Mouse (Mus musculus) CD8-positive naive resting alpha-beta T cell, adult 2 months (primary cell): Measurements from ENCODE around the gene Map2k7.

ENCODE experiments used
- DNase-seq, 2 experiments: peaks; one replicate each; pipeline ENCODE4 v3.0.0; 2022; ENCODE audit warnings: low read depth in 2 of 2, low spot score in 2 of 2

The Map2k7 gene

DNA sequence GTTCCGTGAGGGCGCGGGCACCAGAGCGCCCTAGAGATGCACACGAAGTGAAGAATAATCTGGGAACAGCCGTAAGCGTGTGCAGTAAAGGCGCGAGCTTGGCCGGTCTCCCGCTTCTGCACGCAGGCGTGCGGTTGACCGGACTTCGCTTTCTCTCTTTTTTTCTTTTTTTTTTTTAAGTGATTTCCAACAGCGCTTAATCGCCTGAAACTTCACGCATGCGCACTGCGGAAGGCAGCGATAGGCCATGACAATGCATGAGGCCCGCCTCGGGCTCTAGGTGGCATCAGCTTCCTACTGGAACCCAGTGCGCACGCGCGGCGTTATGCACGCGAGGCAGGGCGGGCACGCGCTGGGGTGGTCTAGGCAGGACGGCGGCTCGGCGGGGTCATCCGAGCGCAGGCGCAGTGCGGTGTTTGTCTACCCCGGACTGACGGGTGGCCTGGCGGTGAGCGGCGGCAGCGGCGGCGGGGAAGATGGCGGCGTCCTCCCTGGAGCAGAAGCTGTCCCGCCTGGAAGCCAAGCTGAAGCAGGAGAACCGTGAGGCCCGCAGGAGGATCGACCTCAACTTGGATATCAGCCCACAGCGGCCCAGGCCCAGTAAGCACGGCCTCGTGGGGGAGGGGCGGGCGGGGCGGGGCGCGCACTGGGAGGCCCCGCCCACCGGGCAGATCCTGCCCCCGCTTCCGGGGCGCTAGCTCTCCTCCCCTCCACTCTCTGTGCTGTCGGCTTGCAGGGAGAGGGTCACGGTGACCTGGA lies at the start of gene Map2k7, which contains the start of gene Gm49320:
TSS of gene Map2k7 (plus strand) at position 307 of the 759 bp plus-strand sequence.
TSS of gene Gm49320 (plus strand) at position 432 of the 759 bp plus-strand sequence.
- peak; percentile 99 to 100 for DNase-seq

- DNase-seq = no peak
These were observed 49.4 kb upstream of the Map2k7 start for GRCm38 (mm10) chr8:4189031-4189722.

- DNase-seq = no peak
These were observed 46.2 kb upstream of the Map2k7 start for GRCm38 (mm10) chr8:4192305-4192704.

GRCm38 (mm10) chr8:4192807-4193587 lies 45.5 kb upstream of the Map2k7 start:
- peak; percentile 63 to 76 for DNase-seq

GRCm38 (mm10) chr8:4193588-4193894 lies 45.0 kb upstream of the Map2k7 start:
- DNase-seq = no peak

GRCm38 (mm10) chr8:4201321-4201720 lies 37.2 kb upstream of the Map2k7 start:
- no peak for DNase-seq

GRCm38 (mm10) chr8:4205246-4206123 lies 33.1 kb upstream of the Map2k7 start:
- DNase-seq = no peak

GRCm38 (mm10) chr8:4206182-4207015 lies 32.1 kb upstream of the Map2k7 start:
- no peak for DNase-seq

DNA sequence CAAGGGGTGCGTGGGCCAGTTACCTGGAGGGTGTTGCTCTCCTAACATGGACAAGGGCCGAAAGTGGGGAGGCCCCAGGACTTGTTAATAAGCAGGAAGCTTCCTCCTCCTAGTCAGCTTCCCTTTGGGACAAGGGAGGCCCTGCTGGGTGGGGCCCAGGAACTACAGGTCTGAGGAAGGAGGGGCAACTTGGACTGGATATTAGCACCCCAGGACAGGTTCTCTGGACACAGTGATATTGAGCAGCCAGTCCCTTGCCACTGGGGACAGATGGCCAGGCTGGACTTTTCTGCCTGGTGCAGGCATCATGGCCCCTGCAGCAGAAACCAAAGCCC lies 31.6 kb upstream of the Map2k7 start:
- DNase-seq = no peak

DNA sequence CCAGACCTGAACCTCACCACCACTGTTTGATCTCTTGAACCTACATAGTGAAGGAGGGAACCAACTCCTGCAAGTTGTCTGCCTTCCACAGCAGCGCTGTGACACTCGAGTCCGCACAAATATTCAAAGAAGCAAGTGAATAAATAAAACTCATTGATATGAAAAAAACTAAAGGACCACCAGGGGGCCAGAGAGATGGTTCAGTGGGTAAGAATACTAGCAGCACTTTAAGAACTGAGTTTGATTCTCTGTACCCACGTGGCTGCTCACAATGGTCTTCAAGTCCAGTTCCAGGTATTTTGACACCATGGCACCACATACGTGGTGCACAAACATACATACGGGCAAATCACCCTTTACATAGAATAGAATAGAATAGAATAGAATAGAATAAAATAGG lies 27.4 kb upstream of the Map2k7 start:
- DNase-seq = no peak

GRCm38 (mm10) chr8:4212809-4213209 lies 25.7 kb upstream of the Map2k7 start:
- DNase-seq = no peak

GRCm38 (mm10) chr8:4213210-4214005 lies 25.1 kb upstream of the Map2k7 start:
- peak in 1 of 2 experiments; percentile 42 for DNase-seq

- peak in 1 of 2 experiments; percentile 59 for DNase-seq
These were observed 24.2 kb upstream of the Map2k7 start for GRCm38 (mm10) chr8:4214006-4214980.

DNA sequence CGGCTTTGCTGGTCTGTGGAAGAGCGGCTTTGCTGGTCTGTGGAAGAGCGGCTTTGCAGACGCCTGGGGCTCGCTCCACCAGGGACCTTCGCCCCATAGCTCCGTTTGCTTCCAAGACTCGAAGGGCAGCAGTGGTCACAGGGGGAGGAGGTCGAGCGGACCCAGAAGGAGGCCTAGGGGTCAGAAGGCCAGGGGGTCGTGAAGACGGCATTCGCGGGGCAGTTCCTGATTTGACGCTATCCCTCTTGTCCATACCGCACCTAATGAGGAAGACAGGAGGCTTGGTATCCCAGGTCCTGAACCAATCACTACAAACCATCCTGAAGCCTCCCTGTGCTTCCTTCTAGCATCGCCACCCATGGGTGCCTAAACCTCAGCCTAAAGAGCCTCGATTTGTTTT lies 22.2 kb upstream of the Map2k7 start:
- DNase-seq = no peak

DNA sequence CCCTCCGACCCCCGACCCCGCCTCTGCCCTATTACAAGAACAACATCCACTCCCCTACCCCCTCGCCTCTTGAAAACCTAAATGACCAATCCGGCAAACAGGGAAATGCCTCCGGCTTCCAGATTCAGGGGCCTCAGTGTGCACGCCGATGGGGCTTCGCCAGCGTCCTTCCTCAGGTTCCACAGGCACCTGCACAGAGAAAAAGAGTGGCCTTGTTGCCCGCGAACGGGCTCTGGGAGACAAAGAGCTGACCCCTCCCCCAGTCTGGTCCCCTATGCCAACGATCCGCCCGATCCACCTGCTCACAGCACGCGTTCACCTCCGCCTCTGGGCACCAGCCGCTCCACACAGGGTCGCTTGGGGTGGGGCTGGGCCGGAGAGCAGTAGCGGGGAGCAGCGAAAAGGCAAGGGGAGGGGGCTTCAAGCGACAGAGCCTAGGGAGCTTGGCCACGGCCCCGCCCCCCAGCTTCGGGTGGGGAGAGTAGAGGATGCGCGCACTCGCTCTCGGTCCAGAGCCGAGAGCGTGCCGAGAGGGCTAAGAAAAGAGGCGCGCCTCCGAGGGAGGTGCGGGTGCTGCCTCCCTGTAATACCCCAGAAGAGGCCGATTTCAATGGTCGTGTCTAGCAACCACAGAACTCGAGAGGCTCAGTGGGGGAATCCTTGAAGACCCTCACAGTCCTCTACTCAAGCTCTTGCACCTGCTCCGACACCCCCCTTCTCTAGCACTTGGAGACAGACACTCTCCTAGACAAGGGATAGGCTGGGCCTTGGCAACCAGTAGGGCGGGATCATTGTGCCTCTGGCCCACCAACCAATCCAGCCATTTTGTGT lies 21.5 kb upstream of the Map2k7 start, which contains the start of gene Prr36:
TSS of gene Prr36 (minus strand) at position 669 of the 831 bp plus-strand sequence.
- DNase-seq = no peak

- DNase-seq = no peak
These were observed 18.9 kb upstream of the Map2k7 start for GRCm38 (mm10) chr8:4219617-4220016.

DNA sequence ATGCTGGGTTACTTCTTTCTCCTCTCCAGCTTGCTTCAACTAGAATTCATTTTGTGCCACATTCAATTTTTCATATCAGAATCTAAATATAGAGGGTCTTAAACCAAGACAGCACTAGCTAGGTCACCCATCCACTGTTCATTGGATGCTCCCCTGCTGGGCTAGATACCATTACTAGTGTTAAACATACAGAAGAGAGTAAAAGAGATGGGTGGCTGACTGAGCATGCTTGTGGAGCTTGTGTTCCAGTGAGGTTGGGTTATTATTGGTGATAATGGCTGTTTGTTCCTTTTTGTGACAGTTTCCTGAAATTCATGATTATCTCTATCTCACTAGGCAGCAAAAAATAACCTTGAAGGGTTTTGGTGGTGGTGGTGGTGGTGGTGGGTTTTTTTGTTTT lies 16.5 kb upstream of the Map2k7 start:
- DNase-seq = no peak
